Mouse (Mus musculus) ES-E14 (cell line): ENCODE measurements around the gene Kdm8. TPM values are rescaled to one million over a fixed set of nuclear protein-coding genes. Genes with fewer than 3 reads are reported as not detected.

Experiments used
- DNase-seq: peaks from one replicate; pipeline ENCODE4 v3.0.0-alpha.2; 2013; ENCODE audit warnings: low read depth, low spot score
- H3K27ac ChIP-seq: 2 replicates; pipeline ENCODE4 v1.5.1; 2012; ENCODE audit warnings: low read depth, mild to moderate bottlenecking, low read length, moderate library complexity, mixed read lengths; ENCODE audit not compliant: poor library complexity, insufficient read depth, severe bottlenecking
- H3K36me3 ChIP-seq: 2 replicates; pipeline ENCODE4 v1.6.1; 2012; ENCODE audit warnings: mild to moderate bottlenecking, low read length, moderate library complexity, mixed read lengths; ENCODE audit not compliant: control insufficient read depth, poor library complexity, insufficient read depth, severe bottlenecking
- H3K4me1 ChIP-seq, 2 experiments: fragments of 150-350 bp in 1 of 2; sonication (generic) in 1 of 2; 2 replicates each; pipeline ENCODE4 v1.6.1; 2012; ENCODE audit warnings: low read length in 2 of 2, mild to moderate bottlenecking in 1 of 2, mixed read lengths in 1 of 2; ENCODE audit not compliant: control insufficient read depth in 2 of 2, insufficient read depth in 2 of 2, poor library complexity in 1 of 2
- H3K4me3 ChIP-seq, 2 experiments: fragments of 150-350 bp in 1 of 2; sonication (generic) in 1 of 2; 2 replicates each; pipeline ENCODE4 v1.5.1; 2012; ENCODE audit warnings: low read length in 2 of 2, low read depth in 1 of 2, mild to moderate bottlenecking in 1 of 2, mixed read lengths in 1 of 2; ENCODE audit not compliant: insufficient read depth in 1 of 2, poor library complexity in 1 of 2, severe bottlenecking in 1 of 2
- H3K9ac ChIP-seq: 2 replicates; pipeline ENCODE4 v1.6.1; 2012; ENCODE audit warnings: low read depth, mild to moderate bottlenecking, low read length, mixed read lengths; ENCODE audit not compliant: poor library complexity, insufficient read depth, severe bottlenecking
- H3K9me3 ChIP-seq: fragments of 150-350 bp; sonication (generic); 2 replicates; pipeline ENCODE4 v1.6.1; 2012; ENCODE audit warnings: low read depth, mild to moderate bottlenecking, low read length; ENCODE audit not compliant: control insufficient read depth, insufficient read depth
- CHD2 ChIP-seq: IDR thresholded peaks from 2 replicates; pipeline ENCODE4 v1.6.1; 2014; ENCODE audit warnings: mild to moderate bottlenecking, low read depth, low read length, inconsistent platforms
- HCFC1 ChIP-seq: IDR thresholded peaks from 2 replicates; pipeline ENCODE4 v1.6.1; 2012; ENCODE audit warnings: low read length, inconsistent platforms, borderline replicate concordance; ENCODE audit not compliant: insufficient read depth
- MAFK ChIP-seq: IDR thresholded peaks from 2 replicates; pipeline ENCODE4 v1.6.1; 2014; ENCODE audit warnings: mild to moderate bottlenecking, low read depth, low read length, inconsistent platforms; ENCODE audit not compliant: insufficient read depth
- ZC3H11A ChIP-seq: IDR thresholded peaks from 2 replicates; pipeline ENCODE4 v1.6.1; 2012; ENCODE audit warnings: low read depth, mild to moderate bottlenecking, inconsistent platforms, low read length, borderline replicate concordance
- ZNF384 ChIP-seq: IDR thresholded peaks from 2 replicates; pipeline ENCODE4 v1.6.1; 2012; ENCODE audit warnings: low read depth, low read length, inconsistent platforms
- in situ Hi-C, 2 experiments: fragments of 600-800 bp; cut with MboI; formaldehyde crosslinking; loops; one replicate each; pipeline ENCODE4 v1.15.1; 2025; ENCODE audit warnings: low sequenced_read_pairs in 2 of 2, inconsistent platforms in 1 of 2; ENCODE audit not compliant: unreplicated experiment in 2 of 2
- total RNA-seq: library from RNA; depleted of rRNA; stranded (reverse); fragments of 300-350 nt; gene quantifications from 2 replicates; pipeline ENCODE4 v1.2.3, GENCODE M21; 2012; rRNA removed

The Kdm8 gene
- total RNA-seq, 1 experiment: 6.7 TPM

GRCm38 (mm10) chr7:125504618-125505017, 60.1 kb downstream of the Kdm8 start:
- H3K9ac ChIP-seq: no peak overlapping the region
- H3K9me3 ChIP-seq: no peaks in the 10 kb centered on the region
- no peak for TF ChIP-seq CHD2
- TF ChIP-seq ZC3H11A: no peak
- no peak for TF ChIP-seq HCFC1
- no peak for TF ChIP-seq ZNF384
- no peak for TF ChIP-seq MAFK
- in situ Hi-C loops: no loop called here
- H3K4me3 ChIP-seq: no peak overlapping the region
- no peaks in the 10 kb centered on the region for H3K4me1 ChIP-seq
- no peaks in the 10 kb centered on the region for H3K36me3 ChIP-seq
- H3K27ac ChIP-seq: no peak overlapping the region
- DNase-seq: no peak

- in situ Hi-C loops: no loop called here
- Histone ChIP-seq H3K9ac (no peak overlapping the region), H3K9me3 (no peaks in the 10 kb centered on the region), H3K4me3 (no peak overlapping the region), H3K4me1 (no peaks in the 10 kb centered on the region), H3K36me3 (no peaks in the 10 kb centered on the region), H3K27ac (no peak overlapping the region)
- no peak for TF ChIP-seq CHD2
- no peak for DNase-seq
Measured at GRCm38 (mm10) chr7:125505568-125505967, 61.1 kb downstream of the Kdm8 start.

DNA sequence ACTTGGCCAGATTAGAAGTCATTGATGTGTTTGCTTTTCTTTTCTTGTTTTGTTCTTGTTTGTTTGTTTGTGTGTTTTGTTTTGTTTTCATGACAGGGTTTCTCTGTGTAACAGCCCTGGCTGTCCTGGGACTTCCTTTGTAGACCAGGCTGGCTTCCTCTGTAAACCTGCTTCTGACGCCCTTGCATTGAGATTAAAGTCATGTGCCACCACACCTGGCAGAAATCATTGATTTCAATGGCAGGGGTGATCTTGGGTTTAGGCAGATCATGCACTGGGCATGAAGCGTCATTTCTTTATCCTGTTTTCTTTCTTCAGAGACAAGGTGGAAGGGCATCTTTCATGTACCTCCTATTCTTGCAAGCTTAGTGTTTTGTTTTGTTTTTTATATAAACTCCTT, 62.8 kb downstream of the Kdm8 start:
- DNase-seq: no peak
- no peaks in the 10 kb centered on the region for H3K36me3 ChIP-seq
- in situ Hi-C loops: no loop called here
- H3K4me1 ChIP-seq: no peaks in the 10 kb centered on the region
- no peak overlapping the region for H3K9ac ChIP-seq
- H3K9me3 ChIP-seq: no peaks in the 10 kb centered on the region
- no peak overlapping the region for H3K4me3 ChIP-seq
- no peak overlapping the region for H3K27ac ChIP-seq
- TF ChIP-seq ZNF384 (no peak), CHD2 (no peak), MAFK (no peak), HCFC1 (no peak), ZC3H11A (no peak)

- in situ Hi-C loops: no loop called here
Measured at GRCm38 (mm10) chr7:125511432-125511831, 67.0 kb downstream of the Kdm8 start.

GRCm38 (mm10) chr7:125511852-125512251, 67.4 kb downstream of the Kdm8 start:
- in situ Hi-C loops: no loop called here
- no peak overlapping the region for H3K9ac ChIP-seq
- H3K9me3 ChIP-seq: no peaks in the 10 kb centered on the region
- DNase-seq: no peak
- H3K36me3 ChIP-seq: no peaks in the 10 kb centered on the region
- H3K27ac ChIP-seq: no peak overlapping the region
- H3K4me3 ChIP-seq: no peak overlapping the region
- no peak for TF ChIP-seq MAFK
- no peak for TF ChIP-seq HCFC1
- no peak for TF ChIP-seq ZNF384
- no peak for TF ChIP-seq CHD2
- no peak for TF ChIP-seq ZC3H11A
- no peaks in the 10 kb centered on the region for H3K4me1 ChIP-seq

More at GRCm38 (mm10) chr7:125511432-125511831, 67.0 kb downstream of the Kdm8 start:
- H3K36me3 ChIP-seq: no peaks in the 10 kb centered on the region
- no peak for DNase-seq
- H3K4me3 ChIP-seq: no peak overlapping the region
- TF ChIP-seq CHD2: no peak
- no peak for TF ChIP-seq ZNF384
- TF ChIP-seq ZC3H11A: no peak
- H3K27ac ChIP-seq: no peak overlapping the region
- no peaks in the 10 kb centered on the region for H3K4me1 ChIP-seq
- H3K9ac ChIP-seq: no peak overlapping the region
- no peaks in the 10 kb centered on the region for H3K9me3 ChIP-seq

Other genes starting within 250 kb of the Kdm8 start
- 62.5 and 72.3 TPM in 2 replicates for gene Nsmce1, start 46.9 kb downstream of the Kdm8 start, total RNA-seq
- gene Il4ra, start 107.4 kb downstream of the Kdm8 start, total RNA-seq: 2.9 and 3.4 TPM in 2 replicates
- gene Il21r, start 158.8 kb downstream of the Kdm8 start, total RNA-seq: 0.58 TPM in 1 of 2 replicates, not detected in the other